Mouse (Mus musculus): ENCODE measurements around the gene Pecam1. TPM values are rescaled to one million over a fixed set of nuclear protein-coding genes. Genes with fewer than 3 reads are reported as not detected.

The Pecam1 gene
- total RNA-seq, 2 experiments from 2014 or later = 33.7 to 36.2 TPM

DNA sequence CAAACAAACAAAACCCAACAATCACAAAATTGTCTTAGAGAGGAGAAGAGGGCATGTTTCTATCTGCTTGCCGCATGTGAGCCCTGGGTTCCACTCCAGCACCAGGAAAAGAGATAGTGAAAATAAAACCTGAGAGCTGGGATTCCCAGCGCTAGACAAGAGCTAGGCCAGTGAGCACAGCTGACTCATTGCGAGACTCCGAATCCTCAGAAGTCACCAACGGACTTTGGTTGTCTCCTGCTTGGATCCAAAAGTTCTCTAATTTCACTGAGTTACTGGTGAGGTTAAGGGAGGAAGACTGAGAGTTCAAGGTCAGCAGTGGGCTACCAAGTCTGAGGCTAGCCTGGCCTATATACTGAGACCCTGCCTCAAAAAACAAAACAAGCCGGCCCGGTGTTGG is 46.5 kb downstream of the Pecam1 start:
- intact Hi-C loops (cut with DNase I) = loop anchor here (5.0 kb wide), 1 partner anchor 33 kb away; no protein-coding TSS in a partner anchor

DNA sequence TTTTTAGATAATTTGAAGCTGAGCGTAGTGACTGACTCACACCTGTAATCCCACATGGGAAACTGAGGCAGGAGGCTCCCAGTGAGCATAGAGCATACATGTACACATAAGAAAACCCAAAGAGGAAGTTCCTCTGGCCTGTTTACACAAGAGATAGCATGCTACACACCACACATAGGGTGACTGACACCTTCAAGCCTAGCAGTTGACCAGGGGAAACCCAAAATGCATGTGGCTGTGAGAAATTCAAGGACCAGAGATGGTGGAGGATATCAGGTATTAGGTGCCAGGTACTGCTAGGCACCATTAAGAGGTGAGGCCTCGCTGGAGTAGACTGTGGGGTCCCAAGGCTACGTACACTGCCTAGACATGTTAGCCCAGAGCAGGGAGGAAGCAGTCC is 47.8 kb downstream of the Pecam1 start:
- intact Hi-C loops (cut with DNase I) = loop anchor here (5.0 kb wide), 1 partner anchor 35 kb away; no protein-coding TSS in a partner anchor
- no peak for DNase-seq

More for the DNA sequence above, 46.5 kb downstream of the Pecam1 start:
- no peak for DNase-seq

DNA sequence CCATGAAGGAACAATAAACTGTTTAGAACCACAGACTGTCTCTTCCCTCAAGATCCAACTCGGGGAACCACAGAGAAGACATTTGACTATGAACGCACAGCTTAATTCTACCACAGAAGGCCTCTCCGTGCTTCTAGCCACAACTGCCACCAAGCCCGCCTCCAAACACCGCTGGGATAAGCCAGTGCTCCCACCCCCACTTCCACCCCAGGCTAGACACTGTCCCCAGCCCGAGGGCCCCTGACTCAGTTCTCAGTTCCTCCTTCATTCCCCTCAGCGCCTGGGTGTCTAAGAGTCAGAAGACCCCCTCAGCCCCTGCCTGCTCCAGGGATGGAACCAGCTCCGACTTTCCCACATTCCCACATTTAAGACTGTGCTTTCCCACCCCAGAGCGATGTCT is 48.8 kb downstream of the Pecam1 start:
- DNase-seq = no peak
- intact Hi-C loops (cut with DNase I) = loop anchor here (5.0 kb wide), 1 partner anchor 36 kb away; no protein-coding TSS in a partner anchor

DNA sequence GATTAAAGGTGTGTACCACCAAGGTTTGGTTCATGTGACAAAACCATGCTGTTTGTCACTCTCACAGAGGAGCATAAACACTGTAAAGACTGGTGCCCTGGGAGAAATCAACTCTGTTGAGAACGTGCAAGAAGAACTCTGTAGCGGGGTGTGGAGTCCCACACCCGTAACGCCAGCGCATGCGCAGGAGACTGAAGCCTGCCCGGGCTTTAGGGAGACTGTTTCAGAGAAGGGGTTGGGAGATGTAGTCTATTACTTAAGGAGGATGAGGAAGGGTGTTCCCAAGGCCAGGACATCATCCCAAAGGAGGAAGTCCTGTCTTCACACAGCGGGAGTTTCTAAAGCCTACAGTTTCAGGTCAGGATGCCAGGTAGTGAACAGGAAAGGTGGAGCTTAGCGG is 51.3 kb downstream of the Pecam1 start:
- intact Hi-C loops (cut with DNase I) = no loop called here
- no peak for DNase-seq

DNA sequence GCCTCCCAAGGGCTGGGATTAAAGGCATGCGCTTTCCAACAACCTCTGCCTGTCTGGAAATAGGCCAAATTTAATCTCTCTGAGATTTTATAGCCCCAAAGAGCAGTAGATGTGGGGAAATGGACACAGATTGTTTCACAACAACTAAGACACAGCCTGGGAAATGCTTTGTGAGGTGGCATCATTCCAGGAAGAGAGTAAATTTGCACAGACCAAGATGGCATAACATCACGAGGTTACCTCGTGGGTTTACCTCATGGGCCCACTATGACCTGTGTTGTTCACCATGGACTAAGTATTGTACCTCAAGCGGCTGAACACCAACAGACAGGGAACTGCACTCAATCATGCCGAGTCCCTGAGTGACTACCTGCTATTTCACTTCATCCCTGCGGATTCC is 52.1 kb downstream of the Pecam1 start:
- DNase-seq = no peak
- intact Hi-C loops (cut with DNase I) = no loop called here

DNA sequence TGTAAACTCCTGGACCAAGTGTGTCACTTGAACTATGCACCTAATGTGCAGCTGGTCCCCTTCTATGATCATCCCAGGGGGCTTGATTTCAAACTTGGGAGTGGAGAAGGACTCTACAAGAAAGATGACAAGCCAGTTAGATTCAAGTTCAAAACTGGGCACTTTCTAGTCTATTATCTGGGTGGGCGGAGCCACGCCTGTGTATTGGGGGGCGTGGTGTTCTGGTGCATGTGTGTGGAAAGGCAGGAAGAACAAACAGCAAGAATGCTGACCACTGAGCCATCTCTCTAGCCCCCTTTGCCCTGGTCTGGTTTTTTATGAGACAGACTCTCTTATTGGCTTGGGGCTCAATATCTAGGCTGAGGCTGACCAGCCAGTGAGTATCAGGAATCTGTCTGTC is 54.5 kb downstream of the Pecam1 start:
- intact Hi-C loops (cut with DNase I) = no loop called here
- no peak for DNase-seq

DNA sequence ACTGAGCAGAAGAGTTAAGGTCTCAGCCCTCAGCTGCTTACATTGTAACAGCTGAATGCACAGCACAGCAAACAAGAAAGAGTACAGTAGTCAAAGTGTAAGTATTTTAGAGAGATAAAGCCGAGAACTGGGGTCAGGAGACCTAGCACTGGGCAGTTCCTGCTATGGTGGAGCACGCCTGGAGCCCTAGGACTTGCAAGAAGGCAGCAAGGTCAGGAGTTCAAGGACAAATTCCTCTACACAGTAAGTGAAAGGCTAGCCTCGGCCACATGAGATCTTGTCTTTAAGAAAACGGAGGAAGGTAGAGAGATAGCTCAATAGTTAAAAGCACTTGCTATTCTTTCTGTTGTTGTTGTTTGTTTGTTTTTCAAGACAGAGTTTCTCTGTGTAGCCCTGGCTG is 57.5 kb downstream of the Pecam1 start:
- DNase-seq = no peak
- intact Hi-C loops (cut with DNase I) = no loop called here

DNA sequence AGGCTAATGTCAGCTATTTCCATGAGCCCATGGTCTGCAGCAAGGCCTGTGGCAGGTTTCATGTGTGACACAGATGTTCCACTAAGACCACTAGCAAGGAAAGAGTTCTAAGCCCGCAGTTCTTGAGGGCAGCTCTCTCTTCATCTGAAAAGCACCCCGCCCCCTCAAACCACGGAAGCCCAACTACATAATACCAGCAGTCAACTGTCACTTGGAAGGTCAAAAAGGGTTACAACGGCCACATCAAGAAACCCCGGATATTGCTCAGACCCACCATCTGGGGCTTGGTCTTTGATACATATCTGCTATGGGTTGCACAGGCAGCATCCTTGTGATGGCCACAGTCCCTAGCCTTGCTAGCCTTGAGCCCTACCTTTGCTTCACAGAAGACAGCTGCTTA is 62.1 kb downstream of the Pecam1 start:
- DNase-seq = no peak
- intact Hi-C loops (cut with DNase I) = no loop called here

DNA sequence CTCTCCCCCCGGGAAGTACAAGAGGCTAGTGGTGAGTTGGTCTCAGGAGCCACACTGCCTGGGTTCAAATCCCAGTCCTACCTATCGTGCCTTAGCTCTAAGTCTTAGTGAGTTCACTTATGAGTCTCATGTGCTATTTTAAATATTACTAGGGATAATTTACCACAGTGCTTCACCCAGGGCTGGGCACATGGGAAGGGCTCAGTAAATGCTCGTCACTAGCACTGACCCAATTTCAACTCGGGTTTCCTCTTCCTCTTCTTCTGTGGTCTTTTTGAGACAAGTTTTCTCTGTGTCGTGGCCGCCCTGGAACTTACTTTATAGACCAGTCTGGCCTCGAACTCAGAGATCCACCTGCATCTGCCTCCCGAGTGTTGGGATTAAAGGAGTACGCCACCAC is 63.1 kb downstream of the Pecam1 start:
- no peak for DNase-seq
- intact Hi-C loops (cut with DNase I) = no loop called here

DNA sequence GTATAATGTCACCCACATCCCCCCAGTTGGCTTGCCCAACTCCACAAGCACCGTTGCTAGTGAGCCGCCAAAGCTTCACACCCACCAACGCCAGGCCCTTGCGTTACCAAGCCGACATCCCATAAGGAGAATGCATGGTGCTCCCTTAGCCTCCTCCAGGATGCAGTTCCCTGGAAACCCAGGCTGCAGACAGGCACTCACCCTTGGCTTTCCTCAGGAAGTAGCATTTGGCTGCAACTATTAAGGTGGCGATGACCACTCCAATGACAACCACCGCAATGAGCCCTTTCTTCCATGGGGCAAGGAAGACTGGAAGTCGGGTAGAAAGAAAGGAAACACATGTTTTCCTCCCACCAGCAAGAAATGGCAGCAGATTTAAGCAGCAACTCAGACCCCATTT is 66.4 kb downstream of the Pecam1 start:
- intact Hi-C loops (cut with DNase I) = loop anchor here (5.0 kb wide), 2 partner anchors 58 to 228 kb away; no protein-coding TSS in a partner anchor
- DNase-seq = no peak

DNA sequence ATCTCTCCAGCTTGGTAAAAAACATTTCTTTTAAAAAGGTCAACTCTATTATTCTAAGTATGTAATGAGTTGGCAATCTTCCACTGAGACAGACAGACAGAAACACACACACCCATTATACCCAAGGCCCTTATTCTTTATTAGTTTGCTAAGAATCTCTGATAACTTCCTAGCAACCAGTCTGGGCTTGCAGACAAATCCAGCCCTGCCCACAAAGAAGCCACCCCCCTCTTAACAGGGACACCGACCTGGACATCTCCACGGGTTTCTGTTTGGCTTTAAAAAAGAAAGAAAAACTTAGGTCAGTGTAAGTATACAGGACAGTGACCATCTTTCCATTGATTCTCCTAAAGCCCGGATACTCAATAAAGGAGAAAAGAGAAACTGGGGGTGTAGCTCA is 67.1 kb downstream of the Pecam1 start:
- intact Hi-C loops (cut with DNase I) = loop anchor here (5.0 kb wide), 2 partner anchors 59 to 229 kb away; no protein-coding TSS in a partner anchor
- no peak for DNase-seq

DNA sequence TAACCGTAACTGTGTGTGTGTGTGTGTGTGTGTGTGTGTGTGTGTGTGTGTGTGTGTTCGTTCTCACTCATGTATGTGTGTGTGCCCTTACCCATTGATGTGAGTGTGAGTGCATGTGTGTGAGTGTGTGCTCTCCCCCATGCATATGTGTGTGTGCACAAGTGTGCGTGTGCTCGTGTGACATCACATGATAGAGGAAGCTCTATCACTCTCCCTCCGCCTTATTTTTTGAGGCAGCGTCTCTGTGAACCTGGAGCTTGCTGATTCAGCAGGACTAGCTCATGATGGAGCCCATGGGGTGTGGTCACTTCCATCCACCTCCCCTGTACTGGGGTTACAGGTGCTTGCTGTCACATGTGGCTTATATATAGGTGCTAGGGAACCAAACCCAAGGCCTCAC is 69.3 kb downstream of the Pecam1 start:
- DNase-seq = no peak
- intact Hi-C loops (cut with DNase I) = loop anchor here (5.0 kb wide), 2 partner anchors 61 to 231 kb away; no protein-coding TSS in a partner anchor

DNA sequence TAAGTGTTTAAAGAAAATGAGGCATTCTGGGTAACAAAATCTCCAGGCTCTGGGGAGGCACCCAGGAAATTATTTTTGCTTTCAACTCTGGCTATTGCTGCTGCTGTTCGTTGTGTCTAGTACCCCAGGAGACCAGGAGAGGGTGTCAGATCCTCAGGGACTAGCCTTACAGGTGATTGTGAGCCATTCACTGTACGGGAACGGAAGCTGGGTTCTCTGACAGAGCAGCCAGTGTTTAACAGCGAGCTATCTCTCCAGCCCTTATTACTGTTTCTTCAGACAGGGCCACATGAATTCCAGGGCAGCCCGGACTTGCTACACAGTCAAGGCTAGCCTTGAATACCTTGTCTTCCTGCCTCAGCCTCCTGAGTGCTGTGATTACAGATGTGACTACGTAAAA is 70.6 kb downstream of the Pecam1 start:
- intact Hi-C loops (cut with DNase I) = loop anchor here (2.0 to 5.0 kb wide), 3 partner anchors 31 to 232 kb away; no protein-coding TSS in a partner anchor
- DNase-seq = no peak

DNA sequence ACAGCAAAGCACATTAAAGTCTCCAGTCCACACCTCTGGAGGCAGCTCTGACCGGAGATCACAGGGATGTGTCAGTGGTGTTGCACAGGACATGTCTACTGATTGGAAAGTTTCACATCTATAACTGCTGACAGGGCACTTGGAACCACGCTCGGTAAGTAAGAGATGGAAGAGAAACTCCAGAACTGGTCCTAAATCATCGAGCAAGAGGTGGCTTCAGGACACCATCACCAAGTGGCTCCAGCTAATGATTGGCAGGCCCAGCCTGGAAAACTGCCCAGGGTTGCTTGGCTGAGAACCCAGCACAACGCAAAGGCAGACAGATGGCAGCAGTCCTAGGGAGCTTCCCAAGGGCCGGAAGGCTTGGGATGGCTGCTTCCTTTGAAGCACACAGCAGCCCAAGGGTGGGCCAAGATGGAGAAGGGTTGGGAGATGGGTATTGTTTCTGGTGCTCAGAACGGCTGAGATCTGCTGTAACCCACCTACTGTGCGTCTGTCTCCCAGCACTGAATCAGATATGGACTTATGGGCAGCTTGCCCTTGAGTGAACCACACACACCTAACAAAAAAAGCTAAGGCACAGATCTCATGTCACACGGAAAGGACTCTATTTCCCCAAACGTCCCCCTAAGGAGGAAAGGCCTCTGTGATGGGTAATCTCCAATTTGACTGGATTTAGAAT is 72.4 kb downstream of the Pecam1 start:
- peak; percentile 86 to 87 for DNase-seq
- intact Hi-C loops (cut with DNase I) = loop anchor here (2.0 kb wide), 1 partner anchor 29 kb away; no protein-coding TSS in a partner anchor

DNA sequence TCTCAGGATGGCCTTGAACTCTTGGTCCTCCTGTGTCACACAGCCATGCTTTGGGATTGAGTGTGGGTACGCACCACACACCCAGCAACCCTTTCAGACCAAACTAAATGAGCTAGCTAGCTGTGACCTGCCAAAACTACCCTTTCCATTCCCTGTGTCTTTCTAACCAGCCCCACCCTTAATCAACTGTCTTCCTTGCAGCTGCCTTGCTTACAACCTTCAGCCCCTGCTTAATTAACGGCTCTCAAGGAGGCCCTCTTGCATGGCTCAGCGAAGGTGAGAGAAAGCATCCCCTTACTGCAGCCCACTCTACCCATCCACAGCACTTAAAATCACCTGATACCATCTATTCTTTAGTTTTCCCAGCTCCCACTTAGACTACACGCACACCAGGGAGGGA is 73.1 kb downstream of the Pecam1 start:
- intact Hi-C loops (cut with DNase I) = no loop called here
- DNase-seq = no peak

DNA sequence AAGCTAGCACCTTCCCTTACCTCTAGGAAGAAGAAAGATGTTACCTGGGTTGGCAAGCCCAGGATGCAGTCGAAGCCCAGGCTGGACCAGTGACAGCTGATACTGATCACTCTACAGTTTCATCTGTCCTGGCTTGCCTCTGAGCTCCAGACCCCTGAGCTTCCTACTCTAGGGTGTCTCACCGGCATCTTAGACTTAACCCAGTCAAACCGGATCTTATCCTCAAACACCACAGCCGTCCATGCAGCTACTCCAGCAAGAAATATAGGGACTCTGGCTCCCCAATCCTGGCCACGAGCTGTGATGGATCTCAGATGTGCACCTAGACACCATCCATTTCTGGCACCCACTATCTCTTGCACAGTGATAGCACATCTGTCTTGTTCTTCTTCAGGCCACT is 74.6 kb downstream of the Pecam1 start:
- intact Hi-C loops (cut with DNase I) = loop anchor here (2.0 kb wide), 1 partner anchor 17 kb away; no protein-coding TSS in a partner anchor
- DNase-seq = no peak

DNA sequence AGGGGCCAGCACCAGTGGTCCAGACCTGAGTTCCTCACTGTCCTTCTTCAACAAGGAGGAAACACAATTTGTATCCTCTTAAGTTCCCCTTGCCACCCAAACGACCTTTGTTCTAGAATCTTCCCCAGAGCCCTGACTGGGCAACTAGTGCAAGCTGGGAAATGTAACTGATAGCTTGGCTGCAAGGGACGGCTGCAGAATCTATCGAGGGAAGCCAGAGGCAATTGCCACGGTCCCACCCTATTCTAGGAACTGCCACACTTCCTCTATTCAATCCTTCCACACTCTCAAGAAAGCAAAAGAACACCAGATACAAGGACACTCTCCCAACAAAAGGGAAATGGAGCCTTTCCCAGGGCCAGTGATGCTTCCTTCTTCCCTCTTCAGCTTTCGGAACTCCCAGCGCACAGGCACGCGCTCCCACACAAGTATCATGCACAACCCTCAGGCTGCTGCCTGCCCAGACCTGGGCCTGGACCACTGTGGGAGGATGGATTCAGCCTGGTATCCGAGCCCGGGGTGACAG is 75.2 kb downstream of the Pecam1 start:
- intact Hi-C loops (cut with DNase I) = loop anchor here (2.0 kb wide), 1 partner anchor 16 kb away; no protein-coding TSS in a partner anchor

DNA sequence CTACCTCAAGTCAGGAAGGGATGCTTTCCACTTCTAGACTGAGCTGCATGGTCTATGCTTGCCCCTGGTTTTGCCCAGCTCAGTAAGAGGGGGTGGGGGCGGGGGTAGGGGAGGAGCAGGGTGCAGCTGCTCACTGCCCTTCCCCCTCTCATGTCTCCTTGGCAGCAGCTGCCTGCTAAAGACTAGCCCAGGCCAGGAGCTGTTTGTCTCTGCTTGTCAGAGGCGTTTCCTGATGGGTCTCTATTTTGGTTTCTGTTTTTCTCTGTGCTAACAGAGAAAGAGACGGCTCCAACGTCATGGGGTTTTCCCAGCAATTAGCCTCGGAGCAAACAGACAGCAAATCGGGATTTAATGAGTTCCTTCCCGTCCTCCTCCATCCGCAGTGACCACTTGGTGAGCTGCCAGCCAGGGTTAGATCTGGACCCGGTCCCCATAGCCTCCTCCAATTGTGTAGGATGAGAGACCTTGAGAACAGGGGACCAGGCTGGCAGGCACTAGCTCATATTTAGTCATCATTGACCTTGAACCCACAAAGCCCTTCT is 75.7 kb downstream of the Pecam1 start:
- intact Hi-C loops (cut with DNase I) = loop anchor here (2.0 kb wide), 1 partner anchor 16 kb away; no protein-coding TSS in a partner anchor
- DNase-seq = peak; percentile 61 to 71

More for the DNA sequence above, 75.2 kb downstream of the Pecam1 start:
- DNase-seq = peak; percentile 42 to 54

DNA sequence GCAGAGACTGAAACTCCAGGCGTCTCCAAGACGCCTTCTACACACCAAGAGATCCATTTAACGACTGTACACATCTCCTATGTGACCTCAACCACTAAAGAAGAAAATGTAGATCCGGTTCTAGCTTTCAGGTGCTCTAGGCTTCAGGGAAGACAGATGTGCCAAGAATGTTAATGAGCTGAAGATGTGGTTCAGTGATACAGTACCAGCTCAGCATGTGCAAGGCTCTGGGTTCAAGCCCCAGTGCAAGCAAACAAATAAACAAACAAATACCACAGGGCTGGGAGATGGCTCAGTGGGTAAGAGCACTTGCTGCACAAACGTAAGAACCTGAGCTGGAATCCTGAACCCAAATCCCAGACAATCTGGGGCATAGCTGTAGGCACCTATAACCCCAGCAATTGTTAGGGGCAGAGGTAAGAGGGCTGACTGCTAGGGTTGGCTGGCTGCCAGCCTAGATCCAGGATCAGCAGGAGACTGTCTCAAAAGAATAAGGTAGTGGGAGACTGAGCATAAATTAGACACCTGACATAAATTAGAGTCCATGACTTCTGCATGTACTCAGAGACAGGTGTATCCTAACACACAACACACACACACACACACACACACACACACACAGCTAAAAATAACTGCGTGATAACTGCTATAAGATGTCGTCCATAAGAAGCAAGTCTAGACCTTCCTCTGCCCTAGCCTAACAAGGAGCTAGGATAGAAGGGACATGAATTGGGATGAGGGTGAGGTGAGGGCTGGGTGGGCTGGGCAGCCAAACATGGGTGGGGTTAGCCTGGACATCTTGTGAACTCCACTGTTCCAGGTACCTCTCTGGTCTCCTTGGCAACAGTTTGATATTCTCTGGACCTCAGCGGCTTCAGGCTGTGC is 76.5 kb downstream of the Pecam1 start:
- intact Hi-C loops (cut with DNase I) = loop anchor here (2.0 kb wide), 1 partner anchor 15 kb away; no protein-coding TSS in a partner anchor

DNA sequence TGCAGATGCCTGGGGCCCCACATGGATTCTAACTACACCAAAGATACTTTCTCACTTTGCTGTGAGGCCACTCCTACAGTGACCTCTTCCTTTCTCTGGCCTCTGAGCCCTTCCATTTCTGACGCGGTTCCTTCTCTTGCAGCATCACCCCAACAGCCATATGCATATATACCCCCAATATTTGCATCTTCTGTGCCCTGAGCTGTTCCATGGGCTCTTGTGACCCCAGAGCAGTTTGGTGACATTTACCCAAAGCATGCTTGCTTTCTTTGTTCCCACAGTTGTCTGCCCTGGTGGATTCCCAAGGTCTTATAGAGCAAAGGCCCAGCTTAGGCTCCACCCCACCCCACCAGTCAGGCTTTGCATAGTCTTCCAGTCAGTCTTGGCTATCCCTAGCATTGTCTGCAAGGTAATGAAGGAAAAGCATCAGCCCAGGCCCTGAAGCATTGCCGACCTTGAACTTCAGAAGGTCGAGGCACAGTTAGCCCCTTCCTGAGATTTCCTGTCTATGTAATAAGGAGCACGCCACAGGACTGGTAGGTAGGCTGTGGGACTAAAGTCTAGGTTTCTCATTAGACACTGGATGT is 77.4 kb downstream of the Pecam1 start:
- intact Hi-C loops (cut with DNase I) = no loop called here
- DNase-seq = no peak

More for the DNA sequence above, 76.5 kb downstream of the Pecam1 start:
- DNase-seq = no peak

Measured in gastrocnemius, postnatal 36 days (tissue).